Comparison of ENCODE assay signal across 30 mouse cellular contexts in genomic region chr10:118479244-118479643, GRCm38 (mm10). TPM values are rescaled to one million over a fixed set of nuclear protein-coding genes. Genes with fewer than 3 reads are reported as not detected.
DNase-seq lines count a peak whose midpoint lies in the region.
"Had no signal": no experiment of that assay in that cellular context is flagged by ENCODE, and none has a peak within 500 bp of the region (broad histone marks: within the 10 kb centered on the region; RNA-seq: fewer than 3 reads in every experiment).

No protein-coding gene starts in this region.

- no peak overlapping the region for H3K4me3 ChIP-seq in heart, embryonic 10.5 days
- H3K4me3 ChIP-seq: embryonic facial prominence, embryonic 12.5 days; erythroblast, embryonic 14.5 days; heart, embryonic 15.5 days; hindbrain, embryonic 12.5 days had no signal

- H3K27me3 ChIP-seq in heart, embryonic 10.5 days (ENCODE audit: insufficient read depth, poor library complexity, severe bottlenecking) = no peaks in the 10 kb centered on the region
- H3K27me3 ChIP-seq: CH12.LX; embryonic facial prominence, embryonic 12.5 days; heart, embryonic 15.5 days; hindbrain, embryonic 12.5 days had no signal

- no peaks in the 10 kb centered on the region for H3K36me3 ChIP-seq in heart, embryonic 10.5 days
- H3K36me3 ChIP-seq: embryonic facial prominence, embryonic 12.5 days; heart, embryonic 15.5 days; hindbrain, embryonic 12.5 days had no signal

- H3K27ac ChIP-seq in heart, embryonic 10.5 days = no peak overlapping the region
- H3K27ac ChIP-seq: embryonic facial prominence, embryonic 12.5 days; heart, embryonic 15.5 days; hindbrain, embryonic 12.5 days; kidney, postnatal 0 days; liver, embryonic 14.5 days had no signal

- no peaks in the 10 kb centered on the region for H3K9me3 ChIP-seq in heart, embryonic 10.5 days
- H3K9me3 ChIP-seq: embryonic facial prominence, embryonic 12.5 days; heart, embryonic 15.5 days; hindbrain, embryonic 12.5 days had no signal

- WGBS in heart, embryonic 10.5 days = 72% methylated on average over 4 of the region's 4 CpGs

- peak; percentile 8 to 38 for DNase-seq in heart, adult 18-20 months
- no peak for DNase-seq in heart, embryonic 10.5 days (ENCODE audit: low spot score)
- DNase-seq in right cerebral cortex, adult 2 months (ENCODE audit: low spot score in 2 of 2) = peak; percentile 26 to 29
- no peak for DNase-seq in right cerebral cortex, postnatal 4 days
- peak; percentile 79 for DNase-seq in brain, adult 2 months (ENCODE audit: low read depth, low spot score)
- DNase-seq in skeletal muscle tissue, adult 2 months (ENCODE audit: low read depth, low spot score) = peak; percentile 58
- no peak for DNase-seq in lung, postnatal 14 days
- no peak for DNase-seq in MN1 (ENCODE audit: low spot score)
- DNase-seq: adrenal gland, adult 8-10 months; cerebellum, adult 9-11 months; kidney, adult 18-20 months; retina, postnatal 1 day had no signal

- no peaks in the 10 kb centered on the region for H3K4me1 ChIP-seq in heart, embryonic 10.5 days
- H3K4me1 ChIP-seq: embryonic facial prominence, embryonic 12.5 days; heart, embryonic 15.5 days; hindbrain, embryonic 12.5 days had no signal

RNA-seq across cellular contexts. Expression of gene Ifng, which starts 38.4 kb away (rescaled TPM):
- total RNA-seq in heart, adult 18-20 months (2021) = not detected
- polyA plus RNA-seq in heart, embryonic 10.5 days (2016; fragmentation: Nextera tagmentation; extraction: Ambion mirVana) = not detected in 2 replicates
- total RNA-seq: CH12.LX; gastrocnemius, postnatal 4 days; layer of hippocampus, adult 18-20 months; layer of hippocampus, postnatal 25 days; MEL had no signal
- polyA plus RNA-seq: cortical plate, adult 2 months; embryonic facial prominence, embryonic 12.5 days; erythroblast, embryonic 14.5 days; forebrain, embryonic 14.5 days; heart, embryonic 15.5 days; hindbrain, embryonic 12.5 days; kidney, postnatal 0 days; limb, embryonic 14.5 days; liver, embryonic 14.5 days; lung, embryonic 16.5 days; midbrain, embryonic 11.5 days; neural tube, embryonic 11.5 days; stomach, embryonic 16.5 days had no signal

Comparison
In these comparisons a context has a peak if more than half of its experiments do, and no peak if none do; other contexts are left out.
1. DNase-seq: peak in heart, adult 18-20 months (2 of 2), right cerebral cortex, adult 2 months (2 of 2), brain, adult 2 months (single experiment) and skeletal muscle tissue, adult 2 months (single experiment); none in heart, embryonic 10.5 days (single experiment), right cerebral cortex, postnatal 4 days (single experiment), lung, postnatal 14 days (single experiment) and MN1 (single experiment).